In the genomic region with DNA sequence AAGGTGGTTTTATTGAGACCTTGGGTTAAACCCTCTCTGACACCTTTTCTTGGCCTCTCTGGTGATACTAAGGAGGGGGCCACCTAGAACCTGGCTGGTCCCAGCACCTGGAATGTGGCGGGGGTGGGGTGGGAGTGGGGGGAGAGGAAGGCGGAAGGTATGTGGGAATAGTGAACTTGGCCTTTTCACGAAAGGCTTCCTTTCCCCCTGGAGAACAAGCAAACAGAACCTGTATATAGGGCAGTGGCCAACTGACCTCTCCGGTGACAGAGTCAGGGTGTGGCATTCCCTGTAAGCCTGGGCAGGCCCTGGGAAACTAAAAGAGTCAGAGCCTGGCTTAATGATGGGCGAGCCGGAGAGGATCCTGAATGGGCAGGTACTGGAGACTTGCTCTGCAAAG, we compare ENCODE assay signal across 16 mouse cellular contexts. TPM values are rescaled to one million over a fixed set of nuclear protein-coding genes. Genes with fewer than 3 reads are reported as not detected.
"Had no signal": no experiment of that assay in that cellular context is flagged by ENCODE, and none has a peak within 500 bp of the region (broad histone marks: within the 10 kb centered on the region; RNA-seq: fewer than 3 reads in every experiment).

No protein-coding gene starts in this region.

- H3K36me3 ChIP-seq: limb, embryonic 13.5 days; midbrain, embryonic 15.5 days; neural tube, embryonic 12.5 days had no signal

- H3K27me3 ChIP-seq: midbrain, embryonic 15.5 days; neural tube, embryonic 12.5 days had no signal

- H3K9me3 ChIP-seq: limb, embryonic 13.5 days; midbrain, embryonic 15.5 days; neural tube, embryonic 12.5 days had no signal

- ATAC-seq: midbrain, embryonic 15.5 days had no signal

- H3K4me2 ChIP-seq: limb, embryonic 13.5 days; midbrain, embryonic 15.5 days; neural tube, embryonic 12.5 days had no signal

- H3K9ac ChIP-seq: limb, embryonic 13.5 days; midbrain, embryonic 15.5 days; neural tube, embryonic 12.5 days had no signal

- H3K4me3 ChIP-seq: layer of hippocampus, adult 2 months; limb, embryonic 13.5 days; midbrain, embryonic 15.5 days; neural tube, embryonic 12.5 days had no signal

- DNase-seq: kidney, adult 11 months; kidney, postnatal 10 days; kidney, postnatal 4 days; left cerebral cortex, postnatal 4 days; lung, adult 18-20 months; lung, postnatal 36 days; thymus, adult 2 months; thymus, postnatal 25 days had no signal

- H3K27ac ChIP-seq: layer of hippocampus, adult 2 months; limb, embryonic 13.5 days; midbrain, embryonic 15.5 days; neural tube, embryonic 12.5 days had no signal

RNA-seq across cellular contexts. Expression of a gene that starts 38.2 kb away (rescaled TPM):
- total RNA-seq: layer of hippocampus, adult 2 months; layer of hippocampus, postnatal 10 days; left cerebral cortex, postnatal 4 days; megakaryocyte progenitor cell, adult 5-6 weeks; monocyte, adult 5-6 weeks; neutrophil, adult 5-6 weeks had no signal
- polyA plus RNA-seq: limb, embryonic 13.5 days had no signal
